Mouse (Mus musculus) neural tube, embryonic 14.5 days (tissue): Measurements from ENCODE around the gene Ddah1. TPM values are rescaled to one million over a fixed set of nuclear protein-coding genes. Genes with fewer than 3 reads are reported as not detected.

ENCODE experiments used
- ATAC-seq: fragments of 200-750 bp; cut with Nextera tagmentation; 2 replicates; pipeline ENCODE4 v1.8.0; 2017; ENCODE audit warnings: low read depth, mild to moderate bottlenecking, moderate TSS enrichment, moderate library complexity
- H3K27ac ChIP-seq: fragments of 300-500 bp; sonication (generic); 2 replicates; pipeline ENCODE4 v1.5.1; 2014; ENCODE audit warnings: low read depth, mild to moderate bottlenecking, control low read depth, low read length, moderate library complexity, mixed read lengths
- H3K27me3 ChIP-seq: fragments of 300-500 bp; sonication (generic); 2 replicates; pipeline ENCODE4 v1.6.1; 2014; ENCODE audit warnings: low read length; ENCODE audit not compliant: control insufficient read depth, insufficient read depth
- H3K36me3 ChIP-seq: fragments of 300-500 bp; sonication (generic); 2 replicates; pipeline ENCODE4 v1.6.1; 2014; ENCODE audit warnings: low read length, mixed read lengths; ENCODE audit not compliant: control insufficient read depth, insufficient read depth
- H3K4me1 ChIP-seq: fragments of 300-500 bp; sonication (generic); 2 replicates; pipeline ENCODE4 v1.6.1; 2014; ENCODE audit warnings: low read length; ENCODE audit not compliant: control insufficient read depth, insufficient read depth
- H3K4me2 ChIP-seq: fragments of 300-500 bp; sonication (generic); 2 replicates; pipeline ENCODE4 v1.6.1; 2014; ENCODE audit warnings: mild to moderate bottlenecking, low read depth, low read length, control low read depth
- H3K4me3 ChIP-seq: fragments of 300-500 bp; sonication (generic); 2 replicates; pipeline ENCODE4 v1.5.1; 2014; ENCODE audit warnings: low read depth, low read length, control low read depth, mixed read lengths
- H3K9ac ChIP-seq: fragments of 300-500 bp; sonication (generic); replicated peaks from 2 replicates; pipeline ENCODE4 v1.6.1; 2014; ENCODE audit warnings: low read depth, mild to moderate bottlenecking, control low read depth, low read length, mixed read lengths
- H3K9me3 ChIP-seq: fragments of 300-500 bp; sonication (generic); 2 replicates; pipeline ENCODE4 v1.6.1; 2016; ENCODE audit warnings: low read length; ENCODE audit not compliant: control insufficient read depth
- WGBS: fragments of 180-500 bp; shearing (Covaris S2); extraction: QIAGEN DNeasy Blood & Tissue Kit; methylation state at CpG from one replicate; pipeline ENCODE4 v1.1.7; 2014; 5-methylcytosine and 5-hydroxymethylcytosine counted together
- polyA plus RNA-seq: library from polyadenylated mRNA; unstranded; fragments of >200 nt; fragmentation: Nextera tagmentation; extraction: Ambion mirVana; gene quantifications from 2 replicates; pipeline ENCODE4 v1.2.1, GENCODE M21; 2014

Ddah1 gene
- polyA plus RNA-seq, result 97.1 and 98.8 TPM in 2 replicates

GRCm38 (mm10) chr3:145758561-145759378 is at the start of gene Ddah1:
Ddah1 (plus strand) TSS chr3:145758675.
- H3K4me2 ChIP-seq, result peak within 1 kb of the TSS; percentile 98

GRCm38 (mm10) chr3:145715923-145716322 is 42.6 kb upstream of the Ddah1 start:
- Histone ChIP-seq H3K36me3 (no peaks in the 10 kb centered on the region), H3K9me3 (no peaks in the 10 kb centered on the region), H3K4me1 (no peaks in the 10 kb centered on the region), H3K9ac (no peak overlapping the region), H3K4me3 (no peak overlapping the region), H3K4me2 (no peak overlapping the region), H3K27me3 (no peaks in the 10 kb centered on the region), H3K27ac (no peak overlapping the region)
- no peak for ATAC-seq
- 93% methylated on average over 7 of the region's 7 CpGs for WGBS

More at GRCm38 (mm10) chr3:145758561-145759378, at the start of gene Ddah1:
- H3K9me3 ChIP-seq, result no peaks in the 10 kb centered on the region
- H3K36me3 ChIP-seq, result no peaks in the 10 kb centered on the region
- ATAC-seq, result peak; percentile 93
- peak within 1 kb of the TSS; percentile 89 for H3K9ac ChIP-seq
- under 1% methylated on average over 95 of the region's 97 CpGs for WGBS
- peaks cover 7% of the 10 kb centered on the region; the same call in 1 of the 2 replicates for H3K4me1 ChIP-seq
- peak within 1 kb of the TSS; percentile 72 for H3K4me3 ChIP-seq
- peak within 1 kb of the TSS; percentile 87 for H3K27ac ChIP-seq
- H3K27me3 ChIP-seq, result no peaks in the 10 kb centered on the region

- Histone ChIP-seq H3K4me3 (no peak overlapping the region), H3K4me1 (no peaks in the 10 kb centered on the region), H3K36me3 (no peaks in the 10 kb centered on the region), H3K27ac (no peak overlapping the region), H3K9ac (no peak overlapping the region), H3K27me3 (no peaks in the 10 kb centered on the region), H3K9me3 (no peaks in the 10 kb centered on the region), H3K4me2 (no peak overlapping the region)
- ATAC-seq, result no peak
- WGBS, result 84% methylated on average over 4 of the region's 4 CpGs
Measured at GRCm38 (mm10) chr3:145719660-145720059, 38.8 kb upstream of the Ddah1 start.

- Histone ChIP-seq H3K9me3 (no peaks in the 10 kb centered on the region), H3K9ac (no peak overlapping the region), H3K27ac (no peak overlapping the region), H3K4me2 (no peak overlapping the region), H3K27me3 (no peaks in the 10 kb centered on the region), H3K4me3 (no peak overlapping the region), H3K4me1 (peaks cover 2% of the 10 kb centered on the region; the same call in 1 of the 2 replicates), H3K36me3 (no peaks in the 10 kb centered on the region)
- no peak for ATAC-seq
- 71% methylated on average over 8 of the region's 8 CpGs for WGBS
Measured at GRCm38 (mm10) chr3:145725078-145725477, 33.4 kb upstream of the Ddah1 start.

GRCm38 (mm10) chr3:145728336-145728735 is 30.1 kb upstream of the Ddah1 start:
- no peaks in the 10 kb centered on the region for H3K27me3 ChIP-seq
- ATAC-seq, result no peak
- no peaks in the 10 kb centered on the region for H3K36me3 ChIP-seq
- H3K4me3 ChIP-seq, result no peak overlapping the region
- no peak overlapping the region for H3K4me2 ChIP-seq
- H3K4me1 ChIP-seq, result peaks cover 8% of the 10 kb centered on the region; the same call in 1 of the 2 replicates
- H3K27ac ChIP-seq, result no peak overlapping the region
- H3K9ac ChIP-seq, result no peak overlapping the region
- H3K9me3 ChIP-seq, result no peaks in the 10 kb centered on the region
- 75% methylated on average over 8 of the region's 8 CpGs for WGBS

GRCm38 (mm10) chr3:145729531-145729930 is 28.9 kb upstream of the Ddah1 start:
- no peak overlapping the region for H3K27ac ChIP-seq
- WGBS, result 78% methylated on average over 4 of the region's 4 CpGs
- H3K4me2 ChIP-seq, result no peak overlapping the region
- H3K9ac ChIP-seq, result no peak overlapping the region
- no peak overlapping the region for H3K4me3 ChIP-seq
- no peaks in the 10 kb centered on the region for H3K27me3 ChIP-seq
- ATAC-seq, result no peak
- peaks cover 8% of the 10 kb centered on the region; the same call in 1 of the 2 replicates for H3K4me1 ChIP-seq
- no peaks in the 10 kb centered on the region for H3K9me3 ChIP-seq
- H3K36me3 ChIP-seq, result no peaks in the 10 kb centered on the region

- 23% methylated on average over 3 of the region's 3 CpGs for WGBS
- Histone ChIP-seq H3K4me2 (no peak overlapping the region), H3K36me3 (no peaks in the 10 kb centered on the region), H3K4me3 (no peak overlapping the region), H3K4me1 (peaks cover 8% of the 10 kb centered on the region; the same call in 1 of the 2 replicates), H3K27ac (no peak overlapping the region), H3K9ac (no peak overlapping the region), H3K27me3 (no peaks in the 10 kb centered on the region), H3K9me3 (no peaks in the 10 kb centered on the region)
- ATAC-seq, result peak; percentile 36
Measured at GRCm38 (mm10) chr3:145730092-145730491, 28.4 kb upstream of the Ddah1 start.

GRCm38 (mm10) chr3:145734857-145735256 is 23.6 kb upstream of the Ddah1 start:
- Histone ChIP-seq H3K9ac (no peak overlapping the region), H3K27ac (no peak overlapping the region), H3K27me3 (no peaks in the 10 kb centered on the region), H3K36me3 (no peaks in the 10 kb centered on the region), H3K4me2 (no peak overlapping the region), H3K4me1 (peaks cover 8% of the 10 kb centered on the region; the same call in 1 of the 2 replicates), H3K4me3 (no peak overlapping the region), H3K9me3 (no peaks in the 10 kb centered on the region)
- WGBS, result 89% methylated on average over 8 of the region's 8 CpGs
- ATAC-seq, result no peak

- 70% methylated on average over 5 of the region's 5 CpGs for WGBS
- 0 out of 2 replicates have a peak, but pooled peaks cover under 1% of the 10 kb centered on the region for H3K4me1 ChIP-seq
- no peak overlapping the region for H3K4me3 ChIP-seq
- ATAC-seq, result no peak
- H3K36me3 ChIP-seq, result no peaks in the 10 kb centered on the region
- no peak overlapping the region for H3K4me2 ChIP-seq
- no peak overlapping the region for H3K9ac ChIP-seq
- H3K27ac ChIP-seq, result no peak overlapping the region
- H3K27me3 ChIP-seq, result no peaks in the 10 kb centered on the region
- H3K9me3 ChIP-seq, result no peaks in the 10 kb centered on the region
Measured at GRCm38 (mm10) chr3:145736562-145736961, 21.9 kb upstream of the Ddah1 start.
